Mouse (Mus musculus): Measurements from ENCODE around the gene BC035044.

DNA sequence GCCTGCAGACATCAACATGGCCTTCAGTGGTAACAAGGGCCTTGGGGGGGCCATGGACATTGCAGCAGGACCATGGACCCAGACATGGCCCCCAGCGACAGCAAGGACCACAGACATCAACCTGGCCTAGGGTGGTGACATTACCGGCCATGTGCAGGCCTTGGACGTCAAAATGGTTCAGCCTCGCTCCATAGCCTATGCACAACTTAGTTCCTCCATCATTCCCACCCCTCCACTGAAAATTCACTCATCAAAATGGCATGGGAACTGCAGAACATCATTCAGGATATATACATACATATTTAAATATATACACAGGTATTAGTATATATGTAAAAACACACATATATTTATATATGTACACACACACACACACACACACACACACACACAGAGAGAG is 43.5 kb downstream of the BC035044 start:
- no peak for TF ChIP-seq CTCF (IDR thresholded peaks at IDR 0.05; ENCODE audit: low read depth)
- TF ChIP-seq EP300 (IDR thresholded peaks at IDR 0.05; ENCODE audit: low read depth) = no peak

Data from liver, postnatal 0 days (tissue).